Mouse (Mus musculus): Measurements from ENCODE around the gene Adora2a. TPM values are rescaled to one million over a fixed set of nuclear protein-coding genes. Genes with fewer than 3 reads are reported as not detected.

The Adora2a gene
- polyA plus RNA-seq, 1 experiment: 1.3 TPM

- H3K4me3 ChIP-seq: peak overlapping the region; percentile 13
- no peaks in the 10 kb centered on the region for H3K79me2 ChIP-seq (ENCODE audit: control insufficient read depth, insufficient read depth)
- peaks cover 4% of the 10 kb centered on the region for H3K36me3 ChIP-seq (ENCODE audit: control insufficient read depth, insufficient read depth)
- no peak for TF ChIP-seq MYOG (IDR thresholded peaks at IDR 0.05; ENCODE audit: control insufficient read depth in 1 of 3, insufficient read depth in 1 of 3, insufficient read length in 2 of 3, low read depth in 2 of 3)
- TF ChIP-seq MAX (IDR thresholded peaks at IDR 0.05; ENCODE audit: low read depth): no peak
- TF ChIP-seq POLR2AphosphoS2 (IDR thresholded peaks at IDR 0.05; ENCODE audit: insufficient read length, low read depth): no peak
- no peak for TF ChIP-seq POLR2A (IDR thresholded peaks at IDR 0.05; ENCODE audit: insufficient read length, low read depth)
- no peak for TF ChIP-seq SRF (IDR thresholded peaks at IDR 0.05; ENCODE audit: control insufficient read depth, insufficient read length, low read depth)
- no peak for TF ChIP-seq MYOD1 (IDR thresholded peaks at IDR 0.05; ENCODE audit: control insufficient read depth in 1 of 3, insufficient read length in 2 of 3, low read depth in 2 of 3)
- TF ChIP-seq TCF12 (IDR thresholded peaks at IDR 0.05; ENCODE audit: insufficient read depth, poor library complexity, severe bottlenecking): no peak
- no peak for TF ChIP-seq USF1 (IDR thresholded peaks at IDR 0.05; ENCODE audit: low read depth)
- TF ChIP-seq CEBPB (IDR thresholded peaks at IDR 0.05; ENCODE audit: insufficient read depth, poor library complexity, severe bottlenecking): no peak
- no peak for TF ChIP-seq E2F4 (IDR thresholded peaks at IDR 0.05; ENCODE audit: insufficient read depth)
- no peak for TF ChIP-seq REST (IDR thresholded peaks at IDR 0.05; ENCODE audit: insufficient read depth, insufficient read length)
- no peak for TF ChIP-seq TCF3 (IDR thresholded peaks at IDR 0.05; ENCODE audit: insufficient read length, low read depth)
- no peak overlapping the region for H3ac ChIP-seq (ENCODE audit: control insufficient read depth, insufficient read length)
- peak overlapping the region; percentile 75 for H3K4me2 ChIP-seq (ENCODE audit: low read depth)
- H3K27me3 ChIP-seq (ENCODE audit: control insufficient read depth, insufficient read depth, insufficient read length): peaks cover 6% of the 10 kb centered on the region
Measured at GRCm38 (mm10) chr10:75316472-75316871, 205 bp upstream of the Adora2a start.

DNA sequence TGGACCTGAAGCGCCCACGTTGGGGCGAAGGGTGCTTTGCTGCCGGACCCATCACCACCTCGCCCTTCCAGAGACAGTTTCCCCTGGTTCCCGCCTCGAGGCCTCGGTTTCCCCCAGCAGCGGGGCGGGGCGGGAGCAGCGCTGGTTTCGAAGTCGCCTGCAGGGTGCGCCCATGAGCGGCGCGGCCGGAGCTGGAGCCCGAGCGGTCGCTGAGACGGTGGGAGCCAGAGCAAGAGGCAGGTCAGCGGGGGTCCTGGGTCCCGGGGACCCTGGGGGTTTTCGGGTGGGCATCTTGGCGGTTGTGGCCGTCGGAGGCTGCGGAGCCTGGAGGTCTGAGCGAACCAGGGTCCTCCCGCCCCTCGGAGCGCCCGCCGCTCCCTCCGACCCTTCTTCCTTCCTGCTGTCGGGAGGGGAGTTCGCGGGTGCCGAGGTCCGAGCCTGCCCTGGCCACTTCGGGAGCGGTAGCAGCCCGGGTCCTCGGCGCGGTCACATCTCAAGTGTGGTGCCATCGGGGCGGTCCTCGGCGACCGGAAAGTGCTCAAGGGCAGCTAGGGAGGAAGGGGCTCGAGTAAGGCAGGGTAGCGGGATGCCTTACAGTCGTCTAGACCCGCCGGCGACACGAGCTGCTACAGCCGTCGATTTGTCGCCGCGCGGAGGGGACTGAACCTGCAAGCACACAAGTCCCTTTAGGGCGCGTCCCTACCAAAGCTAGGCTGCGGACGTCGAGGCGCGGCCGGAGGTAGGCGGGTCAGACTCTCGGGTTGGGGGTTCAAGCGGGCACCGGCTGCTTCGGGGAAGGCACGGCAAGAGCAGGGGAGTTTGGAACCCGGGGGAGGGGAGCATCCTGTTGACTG, 458 bp downstream of the Adora2a start:
- peak overlapping the region; percentile 13 for H3K4me3 ChIP-seq
- H3ac ChIP-seq (ENCODE audit: control insufficient read depth, insufficient read length): no peak overlapping the region
- H3K79me2 ChIP-seq (ENCODE audit: control insufficient read depth, insufficient read depth): no peaks in the 10 kb centered on the region
- peaks cover 4% of the 10 kb centered on the region for H3K36me3 ChIP-seq (ENCODE audit: control insufficient read depth, insufficient read depth)
- H3K4me2 ChIP-seq (ENCODE audit: low read depth): peak overlapping the region; percentile 75
- H3K27me3 ChIP-seq (ENCODE audit: control insufficient read depth, insufficient read depth, insufficient read length): peaks cover 6% of the 10 kb centered on the region
- no peak for TF ChIP-seq TCF3 (IDR thresholded peaks at IDR 0.05; ENCODE audit: insufficient read length, low read depth)
- TF ChIP-seq POLR2A (IDR thresholded peaks at IDR 0.05; ENCODE audit: insufficient read length, low read depth): no peak
- TF ChIP-seq POLR2AphosphoS2 (IDR thresholded peaks at IDR 0.05; ENCODE audit: insufficient read length, low read depth): peak; percentile 42
- no peak for TF ChIP-seq MYOD1 (IDR thresholded peaks at IDR 0.05; ENCODE audit: control insufficient read depth in 1 of 3, insufficient read length in 2 of 3, low read depth in 2 of 3)

GRCm38 (mm10) chr10:75318206-75318605, 1.5 kb downstream of the Adora2a start:
- no peak overlapping the region for H3ac ChIP-seq (ENCODE audit: control insufficient read depth, insufficient read length)
- no peak for TF ChIP-seq E2F4 (IDR thresholded peaks at IDR 0.05; ENCODE audit: insufficient read depth)
- no peak for TF ChIP-seq REST (IDR thresholded peaks at IDR 0.05; ENCODE audit: insufficient read depth, insufficient read length)
- TF ChIP-seq TCF3 (IDR thresholded peaks at IDR 0.05; ENCODE audit: insufficient read length, low read depth): no peak
- TF ChIP-seq POLR2AphosphoS2 (IDR thresholded peaks at IDR 0.05; ENCODE audit: insufficient read length, low read depth): no peak
- no peak for TF ChIP-seq CEBPB (IDR thresholded peaks at IDR 0.05; ENCODE audit: insufficient read depth, poor library complexity, severe bottlenecking)
- no peak for TF ChIP-seq TCF12 (IDR thresholded peaks at IDR 0.05; ENCODE audit: insufficient read depth, poor library complexity, severe bottlenecking)
- no peak for TF ChIP-seq SRF (IDR thresholded peaks at IDR 0.05; ENCODE audit: control insufficient read depth, insufficient read length, low read depth)
- TF ChIP-seq MYOD1 (IDR thresholded peaks at IDR 0.05; ENCODE audit: control insufficient read depth in 1 of 3, insufficient read length in 2 of 3, low read depth in 2 of 3): no peak
- no peak for TF ChIP-seq MAX (IDR thresholded peaks at IDR 0.05; ENCODE audit: low read depth)
- no peak for TF ChIP-seq USF1 (IDR thresholded peaks at IDR 0.05; ENCODE audit: low read depth)
- no peak for TF ChIP-seq MYOG (IDR thresholded peaks at IDR 0.05; ENCODE audit: control insufficient read depth in 1 of 3, insufficient read depth in 1 of 3, insufficient read length in 2 of 3, low read depth in 2 of 3)
- TF ChIP-seq POLR2A (IDR thresholded peaks at IDR 0.05; ENCODE audit: insufficient read length, low read depth): no peak
- no peak overlapping the region for H3K4me3 ChIP-seq
- H3K36me3 ChIP-seq (ENCODE audit: control insufficient read depth, insufficient read depth): no peaks in the 10 kb centered on the region
- H3K27me3 ChIP-seq (ENCODE audit: control insufficient read depth, insufficient read depth, insufficient read length): peaks cover 6% of the 10 kb centered on the region
- H3K4me2 ChIP-seq (ENCODE audit: low read depth): no peak overlapping the region
- H3K79me2 ChIP-seq (ENCODE audit: control insufficient read depth, insufficient read depth): no peaks in the 10 kb centered on the region

- no peaks in the 10 kb centered on the region for H3K36me3 ChIP-seq (ENCODE audit: control insufficient read depth, insufficient read depth)
- no peaks in the 10 kb centered on the region for H3K79me2 ChIP-seq (ENCODE audit: control insufficient read depth, insufficient read depth)
- H3K4me2 ChIP-seq (ENCODE audit: low read depth): no peak overlapping the region
- H3K27me3 ChIP-seq (ENCODE audit: control insufficient read depth, insufficient read depth, insufficient read length): peaks cover 6% of the 10 kb centered on the region
- H3K4me3 ChIP-seq: no peak overlapping the region
- TF ChIP-seq MAX (IDR thresholded peaks at IDR 0.05; ENCODE audit: low read depth) (no peak), POLR2AphosphoS2 (IDR thresholded peaks at IDR 0.05; ENCODE audit: insufficient read length, low read depth) (no peak), TCF3 (IDR thresholded peaks at IDR 0.05; ENCODE audit: insufficient read length, low read depth) (no peak), MYOG (IDR thresholded peaks at IDR 0.05; ENCODE audit: control insufficient read depth in 1 of 3, insufficient read depth in 1 of 3, insufficient read length in 2 of 3, low read depth in 2 of 3) (no peak), REST (IDR thresholded peaks at IDR 0.05; ENCODE audit: insufficient read depth, insufficient read length) (no peak), CEBPB (IDR thresholded peaks at IDR 0.05; ENCODE audit: insufficient read depth, poor library complexity, severe bottlenecking) (no peak), USF1 (IDR thresholded peaks at IDR 0.05; ENCODE audit: low read depth) (no peak), TCF12 (IDR thresholded peaks at IDR 0.05; ENCODE audit: insufficient read depth, poor library complexity, severe bottlenecking) (no peak), E2F4 (IDR thresholded peaks at IDR 0.05; ENCODE audit: insufficient read depth) (no peak), POLR2A (IDR thresholded peaks at IDR 0.05; ENCODE audit: insufficient read length, low read depth) (no peak), SRF (IDR thresholded peaks at IDR 0.05; ENCODE audit: control insufficient read depth, insufficient read length, low read depth) (no peak)
- no peak overlapping the region for H3ac ChIP-seq (ENCODE audit: control insufficient read depth, insufficient read length)
Measured at GRCm38 (mm10) chr10:75320321-75320720, 3.6 kb downstream of the Adora2a start.

Measured in myocyte (in vitro differentiated cells).